Mouse (Mus musculus): ENCODE results near the gene Esrp2. TPM values are rescaled to one million over a fixed set of nuclear protein-coding genes. Genes with fewer than 3 reads are reported as not detected.

Gene Esrp2
- polyA plus RNA-seq (2014; fragmentation: Nextera tagmentation; extraction: Ambion mirVana) = 5.6 and 9.1 TPM in 2 replicates

DNA sequence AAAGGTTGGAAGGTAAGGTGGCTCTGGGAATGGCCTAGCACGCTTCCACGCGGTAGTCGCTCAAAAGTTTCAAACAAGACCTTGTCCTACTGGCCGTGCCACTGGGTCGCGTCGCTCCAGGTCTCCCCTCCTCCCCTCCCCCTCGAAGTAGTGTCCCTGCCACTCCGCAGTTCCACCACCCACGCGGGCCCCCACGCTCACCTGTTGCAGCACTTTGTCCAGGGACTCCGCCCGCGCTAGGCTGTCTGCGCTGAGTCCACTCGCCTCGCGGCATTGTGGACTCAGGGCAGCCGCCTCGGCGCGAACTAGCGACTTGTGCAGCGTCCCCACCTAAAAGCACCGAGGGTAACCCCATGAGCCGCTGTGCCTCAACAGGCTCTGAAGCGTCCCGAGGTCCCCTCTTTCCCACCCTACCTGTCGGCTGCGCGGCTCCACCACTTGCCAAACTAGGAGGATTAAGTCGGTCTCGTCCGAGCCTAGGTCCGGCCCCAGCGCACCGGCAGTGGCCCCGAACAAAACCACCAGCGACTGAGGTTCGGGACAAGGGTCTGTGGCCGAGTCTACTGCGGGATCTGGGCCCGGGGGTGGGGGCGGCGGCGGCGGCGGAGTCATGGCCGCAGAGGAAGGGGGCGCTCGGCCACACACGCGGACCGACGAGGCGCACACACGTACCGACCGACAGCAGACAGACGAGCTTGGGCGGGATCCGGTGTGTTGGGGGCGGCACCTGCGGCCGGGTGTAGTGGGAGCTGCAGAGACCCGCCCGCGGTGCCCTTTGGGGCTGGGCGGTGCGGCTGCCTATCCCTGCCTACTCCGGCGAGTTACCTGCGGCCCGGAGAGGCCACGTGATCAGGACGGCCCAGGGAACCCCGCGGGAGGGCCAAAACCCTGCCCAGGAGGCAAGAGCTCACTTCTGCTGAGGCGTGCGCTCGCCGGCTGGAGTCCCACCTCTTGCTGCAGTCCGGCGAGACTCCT lies at the start of gene Esrp2:
TSS of gene Esrp2 (minus strand) at position 819 of the 975 bp plus-strand sequence.
- H3K27ac ChIP-seq (ENCODE audit: low read depth, low read length) = peak within 1 kb of the TSS; percentile 51
- peak within 1 kb of the TSS; percentile 57 for H3K9ac ChIP-seq (ENCODE audit: low read depth, low read length)
- peak within 1 kb of the TSS; percentile 86 for H3K4me2 ChIP-seq (replicated peaks; ENCODE audit: low read depth, low read length)
- ATAC-seq (ENCODE audit: low FRiP score, low TSS enrichment) = peak; percentile 39
- peaks cover 17% of the 10 kb centered on the region for H3K4me1 ChIP-seq (ENCODE audit: control insufficient read depth, insufficient read depth, low read length)
- peaks cover 32% of the 10 kb centered on the region for H3K27me3 ChIP-seq (ENCODE audit: control insufficient read depth, insufficient read depth, low read length)
- peak within 1 kb of the TSS; percentile 55 for H3K4me3 ChIP-seq (ENCODE audit: low read length)
- WGBS = under 1% methylated on average over 86 of the region's 86 CpGs
- H3K9me3 ChIP-seq (ENCODE audit: control insufficient read depth, low read length) = no peaks in the 10 kb centered on the region
- peaks cover 11% of the 10 kb centered on the region; the same call in 1 of the 2 replicates for H3K36me3 ChIP-seq (ENCODE audit: control insufficient read depth, insufficient read depth, low read length)

DNA sequence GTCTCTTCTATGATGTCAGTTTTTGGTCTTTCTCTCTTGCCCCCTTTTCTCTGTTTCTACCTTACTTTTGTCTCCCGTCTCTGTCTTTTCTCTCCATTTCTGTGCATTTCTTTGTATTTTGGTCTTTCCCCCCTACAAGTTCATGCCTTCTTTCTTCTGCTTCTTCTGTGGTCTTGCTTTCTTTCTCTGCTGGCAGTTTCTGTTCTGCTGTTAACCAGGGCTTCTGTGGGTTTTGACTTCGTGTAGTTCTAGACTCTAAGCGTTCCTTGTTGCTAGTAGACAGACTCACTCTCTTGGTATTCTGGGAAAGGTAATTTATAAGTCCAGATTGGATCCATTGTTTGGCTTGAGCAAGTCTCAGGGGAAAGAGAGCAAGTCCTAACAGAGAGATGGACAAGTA lies 49.6 kb upstream of the Esrp2 start:
- H3K27me3 ChIP-seq (ENCODE audit: control insufficient read depth, insufficient read depth, low read length) = no peaks in the 10 kb centered on the region
- no peak overlapping the region for H3K4me3 ChIP-seq (ENCODE audit: low read length)
- peaks cover 10% of the 10 kb centered on the region; the same call in 1 of the 2 replicates for H3K4me1 ChIP-seq (ENCODE audit: control insufficient read depth, insufficient read depth, low read length)
- no peak overlapping the region for H3K27ac ChIP-seq (ENCODE audit: low read depth, low read length)
- WGBS = 98% methylated on average over 3 of the region's 3 CpGs
- no peaks in the 10 kb centered on the region for H3K9me3 ChIP-seq (ENCODE audit: control insufficient read depth, low read length)
- H3K4me2 ChIP-seq (replicated peaks; ENCODE audit: low read depth, low read length) = no peak overlapping the region
- H3K36me3 ChIP-seq (ENCODE audit: control insufficient read depth, insufficient read depth, low read length) = peaks cover 23% of the 10 kb centered on the region
- H3K9ac ChIP-seq (ENCODE audit: low read depth, low read length) = no peak overlapping the region
- ATAC-seq (ENCODE audit: low FRiP score, low TSS enrichment) = no peak

DNA sequence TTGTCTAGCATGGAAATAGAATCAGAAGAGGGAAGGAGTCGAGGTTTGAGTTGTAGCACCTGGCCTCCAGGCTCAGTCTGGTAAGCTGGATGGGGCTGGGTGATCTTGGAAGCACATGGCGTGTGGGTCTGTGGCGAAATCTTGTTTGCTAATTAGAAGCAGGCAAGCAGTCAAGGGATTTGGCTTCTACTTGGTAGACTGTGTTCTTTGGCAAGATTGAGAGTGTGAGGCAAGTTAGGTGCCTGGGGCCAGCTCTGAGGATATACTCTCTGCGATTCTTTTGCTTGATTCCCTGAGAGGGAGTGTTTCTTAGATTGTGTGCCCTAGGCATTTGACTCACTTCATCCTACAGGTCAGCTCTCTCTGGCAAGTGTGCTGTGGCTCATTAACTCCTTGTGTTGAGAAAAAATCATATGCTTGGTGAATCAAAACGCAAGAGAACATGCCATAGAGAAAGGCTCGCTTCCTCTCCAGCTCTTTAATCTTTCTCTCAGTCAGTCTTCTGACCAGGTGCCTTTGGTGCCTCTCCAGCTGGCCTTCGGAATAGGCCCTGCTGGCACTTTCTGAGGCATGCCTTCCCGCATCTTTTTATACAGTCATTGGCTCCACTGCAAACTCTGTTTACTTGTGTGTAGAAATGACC lies 49.0 kb upstream of the Esrp2 start:
- Histone ChIP-seq H3K9ac (ENCODE audit: low read depth, low read length) (no peak overlapping the region), H3K4me3 (ENCODE audit: low read length) (no peak overlapping the region), H3K27me3 (ENCODE audit: control insufficient read depth, insufficient read depth, low read length) (no peaks in the 10 kb centered on the region), H3K9me3 (ENCODE audit: control insufficient read depth, low read length) (no peaks in the 10 kb centered on the region), H3K27ac (ENCODE audit: low read depth, low read length) (no peak overlapping the region), H3K4me2 (replicated peaks; ENCODE audit: low read depth, low read length) (no peak overlapping the region), H3K4me1 (ENCODE audit: control insufficient read depth, insufficient read depth, low read length) (peaks cover 10% of the 10 kb centered on the region; the same call in 1 of the 2 replicates), H3K36me3 (ENCODE audit: control insufficient read depth, insufficient read depth, low read length) (peaks cover 20% of the 10 kb centered on the region)
- 61% methylated on average over 8 of the region's 8 CpGs for WGBS
- ATAC-seq (ENCODE audit: low FRiP score, low TSS enrichment) = no peak

DNA sequence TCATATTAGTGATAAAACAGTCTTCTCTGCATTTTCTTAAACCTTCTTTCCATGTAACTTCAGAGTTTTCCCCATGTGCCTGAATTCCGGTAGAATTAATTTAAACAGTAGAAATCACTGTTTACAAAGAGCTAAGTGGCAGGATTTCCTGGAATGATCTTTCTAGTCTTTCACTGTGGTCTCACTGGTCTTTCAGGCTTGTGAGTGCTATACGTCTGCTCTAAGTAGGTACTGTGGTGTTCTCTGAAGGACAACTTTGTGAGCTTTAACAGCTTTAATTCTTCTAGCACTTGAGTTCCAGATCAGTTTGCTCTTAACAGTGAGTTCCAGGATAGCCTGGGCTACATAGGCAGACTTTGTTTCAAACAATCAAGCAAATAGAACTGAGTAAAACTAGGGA lies 41.7 kb upstream of the Esrp2 start:
- WGBS = 80% methylated on average over 2 of the region's 2 CpGs
- no peak for ATAC-seq (ENCODE audit: low FRiP score, low TSS enrichment)
- H3K27ac ChIP-seq (ENCODE audit: low read depth, low read length) = no peak overlapping the region
- no peaks in the 10 kb centered on the region for H3K27me3 ChIP-seq (ENCODE audit: control insufficient read depth, insufficient read depth, low read length)
- no peak overlapping the region for H3K4me2 ChIP-seq (replicated peaks; ENCODE audit: low read depth, low read length)
- no peak overlapping the region for H3K9ac ChIP-seq (ENCODE audit: low read depth, low read length)
- H3K4me1 ChIP-seq (ENCODE audit: control insufficient read depth, insufficient read depth, low read length) = 0 out of 2 replicates have a peak, but pooled peaks cover 5% of the 10 kb centered on the region
- no peaks in the 10 kb centered on the region for H3K9me3 ChIP-seq (ENCODE audit: control insufficient read depth, low read length)
- no peak overlapping the region for H3K4me3 ChIP-seq (ENCODE audit: low read length)
- peaks cover 14% of the 10 kb centered on the region for H3K36me3 ChIP-seq (ENCODE audit: control insufficient read depth, insufficient read depth, low read length)

DNA sequence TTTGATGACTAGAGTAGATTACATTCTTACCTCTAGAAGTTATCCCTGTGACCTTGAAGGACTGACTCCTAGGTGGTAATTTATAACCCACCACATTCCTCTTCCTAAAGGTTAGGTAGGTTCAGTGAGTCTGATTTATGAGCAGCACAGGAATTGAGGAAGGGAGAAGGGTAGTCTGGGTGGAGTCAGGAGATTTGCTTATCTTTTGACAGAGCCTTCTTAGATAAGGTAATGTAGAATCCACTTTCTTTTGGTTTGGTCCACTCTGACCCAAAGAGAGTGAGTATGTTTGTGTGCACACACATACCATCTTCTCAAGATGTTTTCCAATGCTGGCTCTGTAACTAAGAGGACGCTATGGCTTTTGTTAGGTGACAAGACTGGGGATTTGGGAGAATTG lies 40.8 kb upstream of the Esrp2 start:
- 0 out of 2 replicates have a peak, but pooled peaks cover 5% of the 10 kb centered on the region for H3K4me1 ChIP-seq (ENCODE audit: control insufficient read depth, insufficient read depth, low read length)
- H3K27ac ChIP-seq (ENCODE audit: low read depth, low read length) = no peak overlapping the region
- no peak overlapping the region for H3K9ac ChIP-seq (ENCODE audit: low read depth, low read length)
- H3K36me3 ChIP-seq (ENCODE audit: control insufficient read depth, insufficient read depth, low read length) = peaks cover 12% of the 10 kb centered on the region
- no peaks in the 10 kb centered on the region for H3K27me3 ChIP-seq (ENCODE audit: control insufficient read depth, insufficient read depth, low read length)
- no peak overlapping the region for H3K4me3 ChIP-seq (ENCODE audit: low read length)
- no peak for ATAC-seq (ENCODE audit: low FRiP score, low TSS enrichment)
- 76% methylated on average over 1 of the region's 1 CpGs for WGBS
- H3K4me2 ChIP-seq (replicated peaks; ENCODE audit: low read depth, low read length) = no peak overlapping the region
- no peaks in the 10 kb centered on the region for H3K9me3 ChIP-seq (ENCODE audit: control insufficient read depth, low read length)

DNA sequence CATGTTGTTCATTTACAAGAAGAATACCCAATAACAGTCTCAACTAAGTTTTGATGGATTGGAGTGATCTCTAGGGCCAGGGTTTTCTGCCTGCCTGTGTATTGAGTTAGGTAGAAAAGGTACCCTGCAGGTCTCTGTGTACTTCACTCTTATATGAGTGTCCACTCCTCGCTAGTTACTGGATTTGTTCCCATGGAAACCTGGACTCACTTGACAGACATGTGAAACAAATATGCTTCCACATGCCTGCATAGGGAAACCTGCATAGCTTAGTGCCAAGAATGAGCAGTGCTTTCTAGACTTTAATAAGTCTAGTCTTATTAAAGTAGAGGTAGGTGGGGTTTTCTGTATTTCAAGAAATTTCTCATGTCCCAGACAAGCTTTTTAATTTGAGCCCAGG lies 40.1 kb upstream of the Esrp2 start:
- Histone ChIP-seq H3K4me3 (ENCODE audit: low read length) (no peak overlapping the region), H3K4me1 (ENCODE audit: control insufficient read depth, insufficient read depth, low read length) (0 out of 2 replicates have a peak, but pooled peaks cover 5% of the 10 kb centered on the region), H3K9me3 (ENCODE audit: control insufficient read depth, low read length) (no peaks in the 10 kb centered on the region), H3K27me3 (ENCODE audit: control insufficient read depth, insufficient read depth, low read length) (no peaks in the 10 kb centered on the region), H3K27ac (ENCODE audit: low read depth, low read length) (no peak overlapping the region), H3K36me3 (ENCODE audit: control insufficient read depth, insufficient read depth, low read length) (peaks cover 7% of the 10 kb centered on the region), H3K4me2 (replicated peaks; ENCODE audit: low read depth, low read length) (no peak overlapping the region), H3K9ac (ENCODE audit: low read depth, low read length) (no peak overlapping the region)
- no peak for ATAC-seq (ENCODE audit: low FRiP score, low TSS enrichment)
- 33% methylated on average over 1 of the region's 1 CpGs for WGBS

DNA sequence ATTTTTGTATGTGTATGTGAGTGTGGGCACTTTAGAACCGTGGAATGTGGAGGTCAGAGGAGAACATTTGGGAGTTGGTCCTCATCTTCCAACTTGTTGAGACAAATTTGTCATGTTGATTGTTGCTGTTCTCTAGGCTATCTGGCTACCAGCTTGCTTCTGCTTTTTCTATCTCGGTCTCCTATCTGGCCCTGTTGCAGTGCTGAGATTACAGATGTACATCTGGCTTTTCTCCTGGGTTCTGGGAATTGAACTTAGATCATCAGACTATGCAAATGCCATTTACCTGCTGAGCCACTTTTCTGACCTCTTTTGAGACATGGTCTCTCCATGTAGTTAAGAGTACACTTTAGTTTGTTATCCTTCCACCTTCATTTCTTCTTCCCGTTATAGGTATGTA lies 36.8 kb upstream of the Esrp2 start:
- Histone ChIP-seq H3K9ac (ENCODE audit: low read depth, low read length) (no peak overlapping the region), H3K9me3 (ENCODE audit: control insufficient read depth, low read length) (no peaks in the 10 kb centered on the region), H3K4me2 (replicated peaks; ENCODE audit: low read depth, low read length) (no peak overlapping the region), H3K4me3 (ENCODE audit: low read length) (no peak overlapping the region), H3K27ac (ENCODE audit: low read depth, low read length) (no peak overlapping the region), H3K4me1 (ENCODE audit: control insufficient read depth, insufficient read depth, low read length) (0 out of 2 replicates have a peak, but pooled peaks cover 13% of the 10 kb centered on the region), H3K27me3 (ENCODE audit: control insufficient read depth, insufficient read depth, low read length) (no peaks in the 10 kb centered on the region), H3K36me3 (ENCODE audit: control insufficient read depth, insufficient read depth, low read length) (no peaks in the 10 kb centered on the region)
- WGBS = 91% methylated on average over 3 of the region's 3 CpGs
- ATAC-seq (ENCODE audit: low FRiP score, low TSS enrichment) = no peak

DNA sequence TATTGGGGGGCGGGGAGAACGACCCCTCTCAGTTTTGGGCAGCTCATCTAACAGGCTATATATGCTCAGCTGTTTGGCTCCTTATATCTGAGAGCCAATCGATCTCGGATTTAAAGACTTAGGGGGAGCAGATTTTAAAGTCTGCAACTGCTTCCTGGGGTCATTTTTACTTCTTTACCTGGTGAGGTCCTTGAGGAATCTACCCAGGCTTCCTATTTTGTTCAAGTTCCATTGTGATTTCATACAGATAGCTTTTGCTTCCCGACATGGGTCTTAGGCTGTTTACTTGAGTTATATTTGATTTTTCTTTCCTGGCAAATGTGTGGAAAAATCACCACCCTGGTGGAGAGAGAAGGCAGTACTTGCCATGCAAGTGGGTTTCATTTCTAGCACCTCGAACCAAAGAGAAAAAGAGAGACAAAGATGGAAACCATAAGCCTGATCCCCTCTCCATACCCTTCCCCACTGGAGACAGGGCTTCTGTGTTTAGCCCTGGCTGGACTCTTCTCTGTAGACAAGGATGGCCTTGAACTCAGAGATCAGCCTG lies 33.2 kb upstream of the Esrp2 start:
- Histone ChIP-seq H3K4me1 (ENCODE audit: control insufficient read depth, insufficient read depth, low read length) (peaks cover 14% of the 10 kb centered on the region; the same call in 1 of the 2 replicates), H3K9ac (ENCODE audit: low read depth, low read length) (peak overlapping the region; percentile 81), H3K27ac (ENCODE audit: low read depth, low read length) (no peak overlapping the region), H3K9me3 (ENCODE audit: control insufficient read depth, low read length) (no peaks in the 10 kb centered on the region), H3K27me3 (ENCODE audit: control insufficient read depth, insufficient read depth, low read length) (no peaks in the 10 kb centered on the region), H3K36me3 (ENCODE audit: control insufficient read depth, insufficient read depth, low read length) (no peaks in the 10 kb centered on the region), H3K4me3 (ENCODE audit: low read length) (peak overlapping the region; percentile 80), H3K4me2 (replicated peaks; ENCODE audit: low read depth, low read length) (peak overlapping the region; percentile 92)
- WGBS = 26% methylated on average over 6 of the region's 6 CpGs
- ATAC-seq (ENCODE audit: low FRiP score, low TSS enrichment) = no peak
